Mouse (Mus musculus) cerebellum, adult 9-11 months (tissue): ENCODE measurements around the gene Cd38.
"Not testable (repeated sequence)": the region's sequence is repeated elsewhere in the genome, so short reads cannot be mapped to it uniquely, and the experiment has no call there.

Source experiments
- DNase-seq: peaks from one replicate; pipeline ENCODE4 v3.0.0; 2022

Gene Cd38

DNA sequence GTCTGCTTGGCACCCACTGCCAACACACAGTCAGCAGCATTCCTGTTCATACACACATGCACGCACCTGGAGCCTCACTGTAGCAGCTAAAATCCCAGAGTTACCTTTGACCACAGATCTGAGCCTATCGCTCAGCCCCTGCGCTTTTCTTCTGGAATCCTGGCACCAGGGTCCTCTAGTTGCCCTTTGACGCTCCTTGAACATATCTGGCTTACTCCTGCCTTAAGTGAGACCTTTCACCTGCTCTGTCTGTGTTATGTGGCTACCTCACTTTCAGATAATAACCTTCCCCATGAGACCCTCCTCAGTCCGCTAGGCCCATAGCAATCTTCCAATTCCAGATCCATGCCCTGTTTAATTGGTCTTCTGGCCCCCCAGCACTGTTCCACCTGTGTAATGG lies 8.3 kb upstream of the Cd38 start:
- DNase-seq = no peak

GRCm38 (mm10) chr5:43860670-43861431 lies 7.5 kb upstream of the Cd38 start:
- DNase-seq = no peak

DNA sequence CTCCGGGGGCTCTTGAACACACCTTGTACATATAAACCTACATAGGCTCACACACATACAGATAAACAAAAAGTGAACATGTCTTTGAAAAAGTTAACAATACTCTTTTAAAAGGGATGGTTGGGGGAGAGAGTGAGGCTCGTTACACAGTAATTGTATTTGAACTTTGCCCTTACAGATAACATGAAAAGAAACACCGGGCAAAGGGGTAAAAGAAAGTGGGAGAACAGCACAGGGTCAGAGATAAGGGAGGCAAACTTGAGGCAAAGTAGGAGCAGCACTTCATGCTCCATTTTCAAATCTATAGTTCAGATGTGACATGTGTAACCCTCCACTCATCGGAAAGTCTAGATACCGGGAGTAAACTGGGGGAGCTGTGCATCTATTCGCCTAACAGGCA lies 4.7 kb upstream of the Cd38 start:
- DNase-seq = no peak

DNA sequence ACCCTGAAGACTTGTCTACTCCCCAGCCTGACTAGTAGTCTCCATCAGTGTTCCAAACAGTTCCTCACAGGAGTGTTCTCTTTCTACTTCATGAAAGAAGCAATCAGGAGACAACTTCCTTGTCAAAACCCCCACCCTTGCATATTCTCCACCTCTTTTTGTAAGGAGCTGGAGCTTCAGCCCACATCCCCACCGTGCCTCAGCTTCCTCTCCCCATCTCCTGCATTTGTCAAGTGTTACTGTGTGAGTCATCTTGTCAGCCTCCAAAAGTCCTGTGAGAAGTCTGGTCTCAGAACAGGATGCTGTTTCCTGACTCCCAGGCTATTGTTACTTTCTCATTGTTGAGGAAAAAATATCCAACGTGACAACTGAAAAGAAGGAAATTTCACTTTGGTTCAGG lies 3.0 kb upstream of the Cd38 start:
- no peak for DNase-seq

DNA sequence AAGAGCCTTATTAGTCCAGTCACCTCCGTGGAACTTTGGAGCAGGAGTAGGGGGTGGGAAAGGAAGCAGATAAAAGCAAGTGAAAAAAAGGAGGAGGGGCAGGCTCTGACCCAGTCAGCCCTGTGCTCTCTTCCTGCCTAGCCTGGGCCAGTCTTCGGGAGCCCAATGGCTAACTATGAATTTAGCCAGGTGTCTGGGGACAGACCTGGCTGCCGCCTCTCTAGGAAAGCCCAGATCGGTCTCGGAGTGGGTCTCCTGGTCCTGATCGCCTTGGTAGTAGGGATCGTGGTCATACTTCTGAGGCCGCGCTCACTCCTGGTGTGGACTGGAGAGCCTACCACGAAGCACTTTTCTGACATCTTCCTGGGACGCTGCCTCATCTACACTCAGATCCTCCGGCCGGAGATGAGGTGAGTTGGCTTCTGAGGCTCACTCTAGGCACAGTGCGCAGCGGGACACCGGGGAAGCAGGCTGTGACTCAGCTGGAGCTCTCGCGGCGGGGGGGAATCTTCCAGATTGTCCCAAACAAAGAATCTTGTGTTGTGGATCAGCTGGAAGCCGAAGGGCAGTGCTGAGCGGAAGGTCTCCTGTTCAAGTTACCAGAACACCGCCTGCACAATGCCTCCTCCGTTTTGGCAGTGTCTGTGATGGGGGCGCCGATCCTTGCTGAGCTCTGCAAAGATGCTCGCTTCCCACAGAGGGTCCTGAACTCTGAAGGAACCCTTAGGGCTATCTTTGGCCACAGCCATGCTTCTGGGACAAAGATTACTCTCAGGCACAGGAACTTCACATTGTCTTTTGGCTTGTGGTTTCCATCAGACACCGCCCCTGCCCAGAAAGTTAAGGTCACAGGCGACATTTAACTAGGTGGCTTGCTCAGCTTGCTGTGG lies 603 bp downstream of the Cd38 start:
- peak; percentile 22 for DNase-seq

GRCm38 (mm10) chr5:43871845-43872244 lies 3.5 kb downstream of the Cd38 start:
- no peak for DNase-seq

- DNase-seq = no peak
These were observed 4.3 kb downstream of the Cd38 start for GRCm38 (mm10) chr5:43872652-43873051.

DNA sequence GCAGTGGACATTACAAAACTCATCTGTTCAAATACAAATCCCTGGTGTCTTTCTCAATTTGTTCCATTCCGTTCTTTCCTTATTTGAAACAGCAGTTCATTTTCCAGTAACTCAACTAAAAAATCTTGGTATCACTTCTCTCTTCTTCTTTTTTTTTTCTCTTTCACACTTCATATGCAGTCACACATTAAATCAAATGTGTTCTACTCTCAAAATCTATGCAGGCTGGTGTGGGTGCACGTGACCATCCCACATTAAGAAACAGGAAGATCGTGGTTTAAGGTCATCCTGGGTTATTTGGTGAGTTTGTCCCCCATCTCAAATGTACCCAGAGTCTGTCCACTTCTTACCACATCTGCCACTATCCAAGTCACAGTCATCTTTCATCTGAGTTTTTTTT lies 13.7 kb downstream of the Cd38 start:
- DNase-seq = no peak

- DNase-seq = no peak
These were observed 16.9 kb downstream of the Cd38 start for GRCm38 (mm10) chr5:43885060-43885820.

DNA sequence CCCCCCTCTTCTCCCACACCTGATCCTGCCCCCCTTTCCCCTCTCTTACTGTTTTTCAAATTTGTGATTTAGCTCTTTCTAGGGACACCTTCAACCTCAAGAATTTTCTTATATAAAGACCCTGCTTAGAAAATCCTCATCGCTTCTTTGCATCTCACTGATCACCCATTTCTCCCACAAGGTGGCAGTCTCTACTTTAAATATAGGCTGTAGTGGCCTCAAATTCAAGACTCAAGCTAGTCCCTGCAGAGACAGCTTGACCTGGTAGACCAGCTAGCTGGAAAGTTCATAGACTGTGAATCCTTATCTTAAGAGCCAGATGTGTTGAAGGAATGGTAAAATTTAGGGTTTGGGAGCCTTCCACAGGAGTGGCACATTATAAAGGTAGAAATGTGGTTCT lies 24.0 kb downstream of the Cd38 start:
- DNase-seq = no peak

GRCm38 (mm10) chr5:43894113-43894512 lies 25.8 kb downstream of the Cd38 start:
- DNase-seq = no peak

GRCm38 (mm10) chr5:43895931-43896330 lies 27.6 kb downstream of the Cd38 start:
- DNase-seq = no peak

DNA sequence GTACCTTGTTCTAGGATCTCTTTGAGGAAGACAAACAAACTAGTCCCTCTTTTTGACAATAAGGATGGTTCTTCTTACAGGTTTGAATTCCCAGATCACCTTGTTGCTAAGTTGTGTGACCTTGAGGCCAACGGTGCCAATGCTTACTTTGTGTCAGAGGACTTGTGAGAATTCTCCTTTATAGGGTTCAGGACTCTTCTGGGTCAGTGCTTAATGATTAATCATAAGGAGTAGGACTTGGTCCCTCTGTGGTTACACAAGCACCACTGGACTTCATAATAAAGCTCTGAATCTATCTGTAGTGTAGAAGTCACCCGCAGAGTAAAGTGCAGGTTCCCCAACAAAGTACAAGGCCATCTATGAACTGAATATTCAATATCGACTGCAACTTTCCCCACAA lies 36.3 kb downstream of the Cd38 start:
- DNase-seq = no peak

GRCm38 (mm10) chr5:43909213-43909612 lies 40.9 kb downstream of the Cd38 start:
- DNase-seq = no peak

DNA sequence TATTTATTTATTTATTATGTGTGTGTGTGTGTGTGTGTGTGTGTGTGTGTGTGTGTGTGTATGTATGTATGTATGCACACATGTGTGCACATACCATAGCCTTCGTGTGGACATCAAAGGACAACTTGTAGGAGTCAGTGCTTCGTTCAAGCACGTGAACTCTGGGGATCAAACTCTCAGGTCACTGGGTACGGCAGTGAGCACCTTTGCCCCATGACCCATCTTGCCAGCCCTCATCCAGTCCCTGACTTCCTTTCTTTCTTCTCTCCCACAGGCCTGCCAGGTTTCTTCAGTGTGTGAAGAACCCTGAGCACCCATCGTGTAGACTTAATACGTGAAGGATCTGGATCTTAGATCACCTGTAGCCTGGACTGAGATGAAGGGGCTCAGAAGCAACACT lies 41.7 kb downstream of the Cd38 start:
- no peak for DNase-seq

DNA sequence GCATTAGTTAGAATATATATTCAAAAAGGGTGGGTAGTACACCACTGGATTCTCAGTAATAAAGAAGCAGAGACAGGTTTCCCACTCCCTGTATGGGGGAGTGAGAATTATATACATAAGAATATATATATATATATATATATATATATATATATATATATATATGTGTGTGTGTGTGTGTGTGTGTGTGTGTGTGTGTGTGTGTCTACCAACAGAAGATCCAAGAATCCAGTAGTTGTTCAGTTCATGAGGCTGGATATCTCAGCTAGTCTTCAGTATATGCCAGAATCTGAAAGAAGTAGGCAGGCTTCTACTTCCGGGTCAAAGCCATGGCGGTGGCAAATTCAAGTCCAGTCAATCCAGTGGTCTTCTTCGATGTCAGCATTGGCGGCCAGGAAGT lies 44.5 kb downstream of the Cd38 start, which contains the start of gene Gm7879:
TSS of gene Gm7879 (plus strand) at position 301 of the 400 bp plus-strand sequence.
- DNase-seq = not testable (repeated sequence)

- no peak for DNase-seq
These were observed 47.0 kb downstream of the Cd38 start for GRCm38 (mm10) chr5:43915261-43915886.

- DNase-seq = no peak
These were observed 53.5 kb downstream of the Cd38 start for GRCm38 (mm10) chr5:43921877-43922276.

GRCm38 (mm10) chr5:43923933-43924332 lies 55.6 kb downstream of the Cd38 start:
- DNase-seq = no peak

- no peak for DNase-seq
These were observed 59.4 kb downstream of the Cd38 start for GRCm38 (mm10) chr5:43927729-43928128.

DNA sequence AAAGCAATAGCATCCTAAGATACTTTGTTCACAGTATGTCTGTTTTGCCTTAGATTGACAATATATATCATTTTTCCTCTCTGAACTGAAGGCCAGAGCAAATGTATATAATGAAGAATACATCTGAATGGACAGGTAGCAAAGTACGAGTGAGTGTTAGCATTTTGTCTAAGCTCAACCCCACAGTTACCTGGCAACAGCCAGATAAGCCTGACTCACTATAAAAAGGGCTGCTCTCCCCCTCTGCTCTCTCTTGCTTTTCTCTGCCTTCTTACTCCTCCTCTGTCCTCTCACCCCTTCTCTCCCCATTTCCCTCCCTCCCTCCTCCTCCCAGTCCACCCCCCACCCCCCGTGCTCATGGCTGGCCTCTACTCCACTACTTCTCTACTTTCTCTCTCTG lies 64.9 kb downstream of the Cd38 start:
- DNase-seq = no peak

- DNase-seq = no peak
These were observed 79.1 kb downstream of the Cd38 start for GRCm38 (mm10) chr5:43947330-43947977.
